Mouse (Mus musculus) limb, embryonic 11.5 days (tissue): ENCODE measurements around the gene Gm15293. TPM values are rescaled to one million over a fixed set of nuclear protein-coding genes. Genes with fewer than 3 reads are reported as not detected.
"Not testable (repeated sequence)": the region's sequence is repeated elsewhere in the genome, so short reads cannot be mapped to it uniquely, and the experiment has no call there.

ENCODE experiments used
- ATAC-seq: fragments of 200-750 bp; cut with Nextera tagmentation; 2 replicates; pipeline ENCODE4 v1.8.0; 2017; ENCODE audit warnings: low read depth; ENCODE audit not compliant: insufficient number of reproducible peaks, low FRiP score, low TSS enrichment
- DNase-seq: peaks from one replicate; pipeline ENCODE4 v3.0.0-alpha.2; 2015; ENCODE audit warnings: low spot score
- H3K27ac ChIP-seq: fragments of 300-500 bp; sonication (generic); replicated peaks from 2 replicates; pipeline ENCODE4 v1.5.1; 2014; ENCODE audit warnings: low read depth, mild to moderate bottlenecking, low read length
- H3K27me3 ChIP-seq: fragments of 300-500 bp; sonication (generic); 2 replicates; pipeline ENCODE4 v1.6.1; 2014; ENCODE audit warnings: mild to moderate bottlenecking, low read length, mixed read lengths; ENCODE audit not compliant: control insufficient read depth, insufficient read depth
- H3K36me3 ChIP-seq: fragments of 300-500 bp; sonication (generic); 2 replicates; pipeline ENCODE4 v1.6.1; 2014; ENCODE audit warnings: mild to moderate bottlenecking, low read length, moderate library complexity, mixed read lengths; ENCODE audit not compliant: control insufficient read depth, insufficient read depth
- H3K4me1 ChIP-seq: fragments of 300-500 bp; sonication (generic); 2 replicates; pipeline ENCODE4 v1.6.1; 2014; ENCODE audit warnings: low read length, mixed read lengths; ENCODE audit not compliant: control insufficient read depth, insufficient read depth
- H3K4me2 ChIP-seq: fragments of 300-500 bp; sonication (generic); 2 replicates; pipeline ENCODE4 v1.6.1; 2014; ENCODE audit warnings: low read depth, mild to moderate bottlenecking, moderate library complexity; ENCODE audit not compliant: severe bottlenecking
- H3K4me3 ChIP-seq: fragments of 300-500 bp; sonication (generic); 2 replicates; pipeline ENCODE4 v1.5.1; 2014; ENCODE audit warnings: low read depth, low read length
- H3K9ac ChIP-seq: fragments of 300-500 bp; sonication (generic); 2 replicates; pipeline ENCODE4 v1.6.1; 2014; ENCODE audit warnings: mild to moderate bottlenecking, low read length
- H3K9me3 ChIP-seq: fragments of 300-500 bp; sonication (generic); 2 replicates; pipeline ENCODE4 v1.6.1; 2016; ENCODE audit warnings: low read length; ENCODE audit not compliant: control insufficient read depth
- WGBS: fragments of 180-500 bp; shearing (Covaris S2); extraction: QIAGEN DNeasy Blood & Tissue Kit; methylation state at CpG from one replicate; pipeline ENCODE4 v1.1.7; 2014; 5-methylcytosine and 5-hydroxymethylcytosine counted together
- polyA plus RNA-seq: library from polyadenylated mRNA; unstranded; fragments of >200 nt; fragmentation: Nextera tagmentation; extraction: Ambion mirVana; gene quantifications from 2 replicates; pipeline ENCODE4 v1.2.1, GENCODE M21; 2014

Gm15293 gene
- not detected in 2 replicates for polyA plus RNA-seq

DNA sequence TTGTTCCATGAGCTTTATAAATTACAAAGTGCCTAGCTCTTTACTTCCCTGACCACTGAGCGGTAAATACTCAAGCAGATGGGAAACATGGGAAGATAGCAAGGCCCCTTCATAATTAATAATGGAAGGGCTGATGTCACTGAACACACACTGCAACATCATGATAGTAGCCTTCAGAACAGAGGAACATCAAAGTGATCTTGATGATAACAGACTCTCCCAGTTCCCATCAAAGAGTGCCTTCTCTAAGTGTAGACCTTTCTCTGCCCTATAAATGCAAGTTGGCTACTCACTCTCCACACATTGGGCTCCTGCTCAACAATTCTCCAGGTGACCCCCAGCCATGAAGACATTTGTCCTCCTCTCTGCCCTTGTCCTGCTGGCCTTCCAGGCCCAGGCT lies at the start of gene Gm15293:
TSS of gene Gm15293 (plus strand) at position 301 of the 400 bp plus-strand sequence.
- not testable (repeated sequence) for H3K4me3 ChIP-seq, H3K4me1 ChIP-seq, ATAC-seq, H3K9me3 ChIP-seq, H3K36me3 ChIP-seq, H3K27ac ChIP-seq, DNase-seq, H3K27me3 ChIP-seq, H3K9ac ChIP-seq, H3K4me2 ChIP-seq
- no CpG with 5 or more reads among the region's 1 CpGs for WGBS

DNA sequence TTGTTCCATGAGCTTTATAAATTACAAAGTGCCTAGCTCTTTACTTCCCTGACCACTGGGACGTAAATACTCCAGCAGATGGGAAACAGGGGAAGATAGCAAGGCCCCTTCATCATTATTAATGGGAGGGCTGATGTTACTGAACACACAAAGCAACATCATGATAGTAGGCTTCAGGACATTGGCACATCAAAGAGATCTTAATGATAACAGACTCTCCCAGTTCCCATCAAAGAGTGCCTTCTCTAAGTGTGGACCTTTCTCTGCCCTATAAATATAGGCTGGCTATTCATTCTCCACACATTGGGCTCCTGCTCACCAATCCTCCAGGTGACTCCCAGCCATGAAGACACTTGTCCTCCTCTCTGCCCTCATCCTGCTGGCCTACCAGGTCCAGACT lies 39.4 kb upstream of the Gm15293 start, which contains the start of gene Defa22:
TSS of gene Defa22 (plus strand) at position 301 of the 400 bp plus-strand sequence.
- not testable (repeated sequence) for DNase-seq, H3K27ac ChIP-seq, H3K9ac ChIP-seq, H3K4me1 ChIP-seq, H3K4me2 ChIP-seq, H3K36me3 ChIP-seq, ATAC-seq, H3K9me3 ChIP-seq, H3K4me3 ChIP-seq, H3K27me3 ChIP-seq
- no CpG with 5 or more reads among the region's 1 CpGs for WGBS

DNA sequence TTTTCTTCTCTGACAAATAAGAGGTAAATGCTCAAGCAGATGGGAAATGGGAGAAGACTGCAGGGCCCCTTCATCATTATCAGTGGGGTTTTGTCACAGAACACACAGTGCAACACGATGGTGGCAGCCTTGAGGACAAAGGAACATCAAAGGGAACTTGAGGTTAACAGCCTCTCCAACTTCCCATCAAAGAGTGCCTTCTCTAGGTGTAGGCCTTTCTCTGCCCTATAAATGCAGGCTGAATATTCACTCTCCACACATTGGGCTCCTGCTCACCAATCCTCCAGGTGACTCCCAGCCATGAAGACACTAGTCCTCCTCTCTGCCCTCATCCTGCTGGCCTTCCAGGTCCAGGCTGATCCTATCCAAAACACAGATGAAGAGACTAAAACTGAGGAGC lies 10.0 kb upstream of the Gm15293 start, which contains the start of gene Defa31:
TSS of gene Defa31 (plus strand) at position 301 of the 400 bp plus-strand sequence.
- not testable (repeated sequence) for H3K36me3 ChIP-seq, H3K9me3 ChIP-seq, H3K4me2 ChIP-seq, DNase-seq, H3K9ac ChIP-seq, H3K27ac ChIP-seq, ATAC-seq, H3K27me3 ChIP-seq, H3K4me1 ChIP-seq, H3K4me3 ChIP-seq
- WGBS: no CpG with 5 or more reads among the region's 1 CpGs

Other genes with a start within 250 kb of the Gm15293 start
- not detected in 2 replicates for gene Defa21, start 176.0 kb upstream of the Gm15293 start, polyA plus RNA-seq
- not detected in 2 replicates for gene Defa23, start 146.5 kb upstream of the Gm15293 start, polyA plus RNA-seq
- gene Defa35, start 136.5 kb upstream of the Gm15293 start, polyA plus RNA-seq: not detected in 2 replicates
- gene Defa25, start 117.1 kb upstream of the Gm15293 start, polyA plus RNA-seq: not detected in 2 replicates
- not detected in 2 replicates for gene Gm14851, start 105.5 kb upstream of the Gm15293 start, polyA plus RNA-seq
- gene Defa30, start 66.9 kb upstream of the Gm15293 start, polyA plus RNA-seq: not detected in 2 replicates
- gene Defa22, start 39.3 kb upstream of the Gm15293 start, polyA plus RNA-seq: not detected in 2 replicates
- gene Defa31, start 9.9 kb upstream of the Gm15293 start, polyA plus RNA-seq: not detected in 2 replicates
- gene Gm15292, start 48.2 kb downstream of the Gm15293 start, polyA plus RNA-seq: not detected in 2 replicates
- not detected in 2 replicates for gene Defa27, start 114.0 kb downstream of the Gm15293 start, polyA plus RNA-seq
- not detected in 2 replicates for gene Defa29, start 125.5 kb downstream of the Gm15293 start, polyA plus RNA-seq
- gene Defa2, start 177.0 kb downstream of the Gm15293 start, polyA plus RNA-seq: not detected in 2 replicates
- not detected in 2 replicates for gene Defa33, start 190.2 kb downstream of the Gm15293 start, polyA plus RNA-seq
- not detected in 2 replicates for gene Defa36, start 225.8 kb downstream of the Gm15293 start, polyA plus RNA-seq